Mouse (Mus musculus) right cerebral cortex, postnatal 10 days (tissue): ENCODE data around the gene H2-Q6.
"Not testable (repeated sequence)": the region's sequence is repeated elsewhere in the genome, so short reads cannot be mapped to it uniquely, and the experiment has no call there.

Experiments used
- DNase-seq, 2 experiments: peaks; one replicate each; pipeline ENCODE4 v3.0.0; 2021; ENCODE audit warnings: low spot score in 2 of 2

The H2-Q6 gene

GRCm38 (mm10) chr17:35434836-35435235 lies 10.2 kb downstream of the H2-Q6 start:
- DNase-seq = not testable (repeated sequence)

- not testable (repeated sequence) for DNase-seq
Measured at GRCm38 (mm10) chr17:35435577-35435976, 10.9 kb downstream of the H2-Q6 start.

GRCm38 (mm10) chr17:35437386-35437936 lies 12.8 kb downstream of the H2-Q6 start:
- not testable (repeated sequence) for DNase-seq

GRCm38 (mm10) chr17:35438395-35438794 lies 13.7 kb downstream of the H2-Q6 start:
- not testable (repeated sequence) for DNase-seq

- DNase-seq = peak; percentile 77 to 79
Measured at GRCm38 (mm10) chr17:35438885-35439284, 14.2 kb downstream of the H2-Q6 start, which contains the start of gene H2-Q7. Gene H2-Q7 (plus strand): TSS chr17:35439155.

GRCm38 (mm10) chr17:35439295-35439747 lies 14.7 kb downstream of the H2-Q6 start:
- DNase-seq = not testable (repeated sequence)

GRCm38 (mm10) chr17:35439925-35440645 lies 15.4 kb downstream of the H2-Q6 start:
- DNase-seq = not testable (repeated sequence)

- DNase-seq = not testable (repeated sequence)
Measured at GRCm38 (mm10) chr17:35442376-35442775, 17.7 kb downstream of the H2-Q6 start.

GRCm38 (mm10) chr17:35444510-35444909 lies 19.9 kb downstream of the H2-Q6 start:
- DNase-seq = not testable (repeated sequence)

- DNase-seq = not testable (repeated sequence)
Measured at GRCm38 (mm10) chr17:35458247-35458646, 33.6 kb downstream of the H2-Q6 start.

- DNase-seq = not testable (repeated sequence)
Measured at GRCm38 (mm10) chr17:35460513-35461341, 36.1 kb downstream of the H2-Q6 start.

GRCm38 (mm10) chr17:35465651-35466050 lies 41.0 kb downstream of the H2-Q6 start:
- DNase-seq = not testable (repeated sequence)

- not testable (repeated sequence) for DNase-seq
Measured at GRCm38 (mm10) chr17:35468936-35469335, 44.3 kb downstream of the H2-Q6 start.

- DNase-seq = peak in 1 of 2 experiments; percentile 22
Measured at GRCm38 (mm10) chr17:35469842-35470751, 45.4 kb downstream of the H2-Q6 start, which contains the start of gene H2-Q10. Gene H2-Q10 (plus strand): TSS chr17:35470089.
